Mouse (Mus musculus) retina, postnatal 1 day (tissue): ENCODE measurements around the gene Nrtn.

Source experiments
- DNase-seq: peaks from one replicate; pipeline ENCODE4 v3.0.0-alpha.2; 2012

Nrtn gene

GRCm38 (mm10) chr17:56757416-56758123 lies at the start of gene Nrtn:
Gene Nrtn, minus strand, starts transcription at chr17:56757530.
- peak; percentile 89 for DNase-seq

- no peak for DNase-seq
These were observed 48.5 kb upstream of the Nrtn start for GRCm38 (mm10) chr17:56805784-56806183.

DNA sequence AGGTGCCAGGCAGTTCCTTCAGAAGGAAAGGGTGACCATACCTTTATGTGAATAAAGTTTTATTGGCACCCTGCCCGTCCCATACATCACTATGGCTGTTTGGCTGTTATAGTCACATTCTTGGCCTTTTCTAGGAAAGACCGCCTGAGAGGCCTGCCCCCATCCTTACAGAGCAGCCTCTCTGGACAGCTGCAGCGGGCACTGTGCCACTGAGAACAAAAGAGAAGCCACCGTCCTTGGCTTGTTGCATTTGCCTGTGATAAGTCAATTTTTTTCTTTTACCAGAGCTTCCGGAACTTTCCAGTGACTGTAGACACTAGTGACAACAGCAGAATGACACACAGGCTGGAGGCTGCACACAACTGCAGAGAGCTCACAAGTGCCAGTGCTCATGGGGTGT lies 47.6 kb upstream of the Nrtn start:
- DNase-seq, result no peak

DNA sequence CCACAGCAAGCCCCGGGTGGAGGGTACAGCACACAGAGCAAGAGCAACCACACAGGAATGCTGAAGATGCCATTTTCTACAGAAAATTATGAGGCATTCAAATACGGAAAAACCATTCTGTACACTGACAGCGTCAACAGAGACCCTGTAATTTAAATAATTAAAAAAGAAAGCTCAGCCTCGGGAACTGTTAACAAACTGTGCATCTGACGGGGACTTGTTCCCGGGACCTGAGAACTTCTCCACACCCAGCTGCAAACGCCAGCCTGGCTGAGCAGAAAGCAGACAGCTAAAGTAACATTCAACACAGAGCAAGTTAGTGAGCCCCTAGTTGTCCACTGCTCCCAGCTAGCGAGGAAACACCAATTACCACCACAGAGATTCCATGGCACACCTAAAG lies 44.7 kb upstream of the Nrtn start:
- DNase-seq, result no peak

DNA sequence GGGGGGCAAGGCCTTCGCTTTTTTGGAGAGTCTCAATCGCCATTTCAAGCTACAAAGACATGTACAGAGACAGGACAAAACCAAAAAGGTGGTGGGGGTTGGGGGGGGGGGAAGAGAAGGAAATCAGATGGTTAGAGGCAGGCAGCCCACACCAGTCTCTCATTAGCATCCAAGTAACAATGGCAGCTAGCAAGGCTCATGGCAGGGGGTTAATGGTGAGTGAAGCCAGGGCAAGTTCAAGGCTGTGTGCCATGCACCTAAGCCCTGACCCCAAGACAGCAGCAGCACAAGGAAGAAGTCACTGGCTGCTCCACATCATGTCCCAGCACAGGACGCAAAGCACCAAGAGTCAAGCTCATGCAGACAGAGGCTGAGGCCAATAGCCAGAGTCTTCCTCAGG lies 41.9 kb upstream of the Nrtn start:
- DNase-seq, result no peak

DNA sequence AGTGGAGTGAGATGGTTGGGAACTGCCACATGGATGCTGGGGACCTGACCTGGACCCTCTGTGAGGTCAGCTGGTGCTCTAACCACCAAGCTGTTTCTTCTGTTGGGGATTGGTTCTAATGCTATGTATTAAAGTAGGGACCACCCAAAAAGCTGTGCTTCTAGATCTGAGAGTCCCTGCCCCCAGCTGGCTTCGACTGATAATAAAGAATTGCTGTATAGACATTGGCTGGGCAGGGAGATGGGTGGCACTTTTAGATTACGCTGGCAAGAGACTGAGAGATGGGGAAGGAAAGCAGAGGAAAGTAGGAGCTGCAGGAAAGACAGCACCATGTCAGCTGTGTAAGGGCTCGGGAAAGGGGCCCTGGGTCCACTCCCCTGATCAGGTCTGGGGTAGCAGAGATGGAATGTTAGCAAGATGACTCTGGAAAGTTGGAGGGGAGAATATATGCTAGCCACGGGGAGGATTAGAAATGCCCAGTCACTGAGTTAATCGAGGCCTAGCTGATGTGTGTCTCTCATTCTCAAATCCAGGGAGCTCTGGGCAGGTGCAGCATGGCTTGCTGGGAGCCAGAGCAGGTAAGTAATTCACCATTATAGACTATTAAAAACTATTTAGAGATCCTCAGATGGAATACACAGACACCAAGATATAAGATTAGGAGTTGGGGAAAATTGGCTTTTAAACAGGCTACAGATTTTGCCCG lies 36.4 kb upstream of the Nrtn start:
- DNase-seq, result no peak

DNA sequence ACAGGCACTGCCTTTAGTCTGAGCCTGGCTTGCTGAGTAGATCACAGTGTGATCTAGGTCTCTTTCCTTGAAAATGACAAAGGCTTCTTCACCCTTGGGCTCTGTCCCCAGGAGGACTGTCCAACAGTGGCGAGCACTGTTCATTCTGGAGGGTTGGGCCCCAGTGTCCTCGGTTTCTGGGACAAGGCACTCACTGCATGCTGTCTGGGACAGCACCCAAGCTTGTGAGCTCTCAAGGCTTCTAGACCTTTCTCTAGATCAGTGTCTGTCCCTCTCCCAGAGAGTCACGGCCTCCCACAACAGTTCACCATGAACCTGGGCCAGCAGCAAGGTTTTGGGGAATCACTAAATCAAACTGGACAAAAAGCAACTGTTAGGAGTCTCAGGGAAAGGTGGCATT lies 35.3 kb upstream of the Nrtn start:
- DNase-seq, result no peak

- no peak for DNase-seq
These were observed 32.0 kb upstream of the Nrtn start for GRCm38 (mm10) chr17:56789286-56789685.

DNA sequence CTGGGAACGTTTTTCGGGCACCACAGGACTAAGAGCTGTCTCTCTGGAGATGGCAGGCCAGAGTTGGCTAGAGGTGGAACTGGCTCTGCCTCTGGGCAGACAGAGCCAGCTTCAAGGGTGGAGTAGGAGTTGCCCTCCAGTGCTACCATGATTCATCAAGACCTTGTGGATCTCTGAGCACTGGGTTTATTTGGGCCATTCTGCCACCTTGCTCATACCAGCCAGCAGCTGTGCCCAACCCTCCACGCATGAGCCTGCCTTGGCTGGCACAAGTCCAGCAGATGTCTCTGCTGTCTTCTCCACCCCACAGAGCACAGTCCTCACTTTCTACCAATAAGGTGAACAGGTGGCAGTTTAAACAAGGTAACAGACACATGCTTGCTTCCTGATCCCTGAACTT lies 31.6 kb upstream of the Nrtn start:
- DNase-seq, result no peak

GRCm38 (mm10) chr17:56780291-56780978 lies 23.1 kb upstream of the Nrtn start:
- no peak for DNase-seq

DNA sequence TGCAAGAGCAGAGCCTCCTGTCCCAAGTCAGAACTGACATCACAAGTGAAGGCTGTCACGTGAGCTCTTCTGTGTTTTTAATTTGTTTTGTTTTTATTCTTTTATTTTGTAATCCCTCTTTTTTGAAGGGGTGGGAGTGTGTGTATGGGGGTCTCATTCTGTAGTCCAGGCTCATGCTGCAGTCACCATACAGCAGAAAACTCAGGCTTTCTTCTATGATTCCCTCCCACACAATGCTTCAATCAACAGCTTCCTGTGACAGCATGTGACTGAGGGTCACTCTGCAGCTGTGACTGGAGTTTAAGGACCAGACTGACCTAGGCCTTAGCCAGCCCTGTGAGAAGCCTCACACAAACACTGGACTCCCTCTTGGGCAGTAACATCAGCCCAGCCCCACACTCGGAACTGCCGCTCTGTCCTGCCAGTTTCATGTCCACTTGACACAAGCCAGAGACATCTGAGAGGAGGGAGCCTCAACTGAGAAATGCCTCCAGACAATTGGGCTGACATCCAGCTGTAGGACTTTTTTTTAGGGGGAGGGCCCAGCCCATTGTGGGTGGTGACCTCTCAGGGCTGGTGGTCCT lies 21.5 kb upstream of the Nrtn start:
- DNase-seq, result no peak

- no peak for DNase-seq
These were observed 20.2 kb upstream of the Nrtn start for GRCm38 (mm10) chr17:56777568-56777967.

- DNase-seq, result no peak
These were observed 12.6 kb upstream of the Nrtn start, which contains the start of gene Prr22 for GRCm38 (mm10) chr17:56769950-56770349. Gene Prr22, plus strand, starts transcription at chr17:56770250.

- DNase-seq, result no peak
These were observed 11.6 kb upstream of the Nrtn start for GRCm38 (mm10) chr17:56768941-56769340.

- no peak for DNase-seq
These were observed 10.3 kb upstream of the Nrtn start for GRCm38 (mm10) chr17:56767531-56768135.

DNA sequence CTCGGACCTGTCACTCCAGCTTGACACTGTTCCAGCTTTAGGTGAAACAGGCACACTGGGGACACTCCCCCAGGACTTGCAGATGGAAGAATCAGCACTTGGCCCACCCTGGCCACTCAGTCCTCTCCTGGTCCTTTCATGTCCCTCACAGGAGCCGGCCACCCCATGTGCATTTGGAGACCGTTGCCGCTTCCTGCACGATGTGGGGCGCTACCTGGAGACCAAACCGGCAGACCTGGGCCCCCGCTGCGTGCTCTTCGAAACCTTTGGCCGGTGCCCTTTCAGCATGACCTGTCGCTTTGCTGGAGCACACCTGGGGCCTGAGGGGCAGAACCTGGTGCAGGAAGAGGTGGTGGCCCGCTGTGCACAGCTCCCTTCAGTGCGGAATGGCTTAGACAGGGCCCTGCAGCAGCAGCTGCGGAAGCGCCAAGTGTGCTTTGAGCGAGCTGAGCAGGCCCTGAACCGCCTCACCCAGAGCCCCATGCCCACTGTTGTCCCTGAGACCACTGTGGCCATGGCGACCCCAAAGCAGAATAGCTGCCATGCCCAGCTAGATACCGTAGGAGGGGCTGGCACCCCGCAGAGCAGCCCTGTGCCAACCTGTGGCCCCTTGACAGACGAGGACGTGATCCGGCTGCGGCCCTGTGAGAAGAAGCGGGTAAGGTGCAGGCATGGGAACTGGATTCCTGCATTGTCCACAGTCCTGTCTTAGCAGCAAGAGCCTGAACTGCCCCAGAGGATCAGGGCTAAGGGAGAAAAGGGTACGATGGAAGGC lies 9.5 kb upstream of the Nrtn start:
- no peak for DNase-seq

- DNase-seq, result no peak
These were observed 8.1 kb upstream of the Nrtn start for GRCm38 (mm10) chr17:56765431-56765830.

- peak; percentile 94 for DNase-seq
These were observed 7.4 kb upstream of the Nrtn start, which contains the start of gene Dus3l for GRCm38 (mm10) chr17:56764474-56765354. Gene Dus3l, plus strand, starts transcription at chr17:56764757.

DNA sequence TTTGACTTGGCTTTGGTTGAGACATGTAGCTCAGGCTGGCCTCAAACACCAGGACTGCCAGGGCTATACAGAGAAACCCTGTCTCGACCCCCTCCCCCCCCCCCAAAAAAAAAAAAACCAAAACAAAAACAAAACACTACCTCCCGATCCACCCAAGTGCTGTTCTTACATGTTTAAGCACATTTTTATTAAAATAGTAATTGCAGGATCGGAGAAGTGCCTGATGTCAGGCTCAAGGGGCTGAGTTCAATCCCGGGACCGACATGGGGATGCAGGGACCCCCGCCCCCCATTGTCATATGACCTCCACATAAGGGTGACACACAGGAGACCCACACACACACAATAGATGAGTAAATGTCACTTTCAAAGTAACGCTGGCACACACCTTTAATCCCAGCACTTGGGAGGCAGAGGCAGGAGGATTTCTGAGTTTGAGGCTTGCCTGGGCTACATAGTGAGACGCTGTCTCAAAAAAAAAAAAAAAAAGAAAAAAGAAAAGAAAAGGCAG lies 6.5 kb upstream of the Nrtn start:
- no peak for DNase-seq

DNA sequence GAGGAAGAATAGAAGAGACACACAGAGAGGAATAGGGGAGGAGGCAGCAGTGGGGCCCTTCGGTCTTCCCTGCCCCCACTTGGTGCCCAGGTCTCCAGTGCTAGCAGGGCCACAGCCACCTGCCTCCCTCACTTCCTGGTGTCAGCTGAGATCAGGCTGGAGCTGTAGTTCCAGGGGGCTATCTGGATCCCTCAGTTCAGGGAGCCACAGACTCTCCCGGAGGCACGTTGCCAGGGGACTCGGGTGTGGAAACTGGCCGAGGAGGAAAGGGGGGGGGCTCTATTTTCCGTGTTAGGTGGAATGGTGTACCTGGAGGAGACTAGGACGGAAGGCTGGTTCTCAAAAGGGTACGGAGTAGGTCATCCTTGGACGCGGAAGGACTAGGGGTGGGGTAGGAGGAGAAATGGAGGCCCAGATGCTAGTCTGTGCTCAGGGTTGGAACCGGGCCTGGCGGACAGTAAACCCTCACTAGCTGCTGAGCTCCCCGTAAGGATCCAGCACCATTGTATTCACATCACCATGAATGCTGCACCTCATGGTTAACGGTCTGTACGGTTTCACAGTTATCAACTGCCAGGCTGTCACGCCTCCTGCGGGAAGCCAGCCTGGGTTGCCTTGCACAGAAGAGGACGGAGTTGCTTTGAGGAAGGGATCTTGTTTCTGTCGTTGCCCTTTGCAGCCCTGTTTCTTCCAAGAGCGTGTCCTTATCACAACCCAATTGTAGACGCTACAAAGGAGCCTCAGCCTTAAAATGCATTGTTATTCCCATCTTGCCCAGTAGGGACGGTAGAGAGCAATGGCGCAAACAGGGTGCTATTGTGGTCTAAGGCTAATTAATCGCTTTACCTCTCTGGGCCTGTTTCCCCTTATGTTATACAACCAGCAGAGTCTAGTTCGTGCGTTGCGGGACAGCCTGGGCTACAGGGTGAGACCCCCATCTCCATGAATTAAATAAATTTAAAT lies 5.7 kb upstream of the Nrtn start:
- peak; percentile 80 for DNase-seq
